Mouse (Mus musculus): ENCODE measurements around the gene Dnah9. TPM values are rescaled to one million over a fixed set of nuclear protein-coding genes. Genes with fewer than 3 reads are reported as not detected.
A peak's percentile ranks its signal among the peaks of the same experiment; 100 is the strongest.

Dnah9 gene
- 3.2 and 3.3 TPM in 2 replicates for polyA plus RNA-seq (2014; fragmentation: Nextera tagmentation; extraction: Ambion mirVana)

DNA sequence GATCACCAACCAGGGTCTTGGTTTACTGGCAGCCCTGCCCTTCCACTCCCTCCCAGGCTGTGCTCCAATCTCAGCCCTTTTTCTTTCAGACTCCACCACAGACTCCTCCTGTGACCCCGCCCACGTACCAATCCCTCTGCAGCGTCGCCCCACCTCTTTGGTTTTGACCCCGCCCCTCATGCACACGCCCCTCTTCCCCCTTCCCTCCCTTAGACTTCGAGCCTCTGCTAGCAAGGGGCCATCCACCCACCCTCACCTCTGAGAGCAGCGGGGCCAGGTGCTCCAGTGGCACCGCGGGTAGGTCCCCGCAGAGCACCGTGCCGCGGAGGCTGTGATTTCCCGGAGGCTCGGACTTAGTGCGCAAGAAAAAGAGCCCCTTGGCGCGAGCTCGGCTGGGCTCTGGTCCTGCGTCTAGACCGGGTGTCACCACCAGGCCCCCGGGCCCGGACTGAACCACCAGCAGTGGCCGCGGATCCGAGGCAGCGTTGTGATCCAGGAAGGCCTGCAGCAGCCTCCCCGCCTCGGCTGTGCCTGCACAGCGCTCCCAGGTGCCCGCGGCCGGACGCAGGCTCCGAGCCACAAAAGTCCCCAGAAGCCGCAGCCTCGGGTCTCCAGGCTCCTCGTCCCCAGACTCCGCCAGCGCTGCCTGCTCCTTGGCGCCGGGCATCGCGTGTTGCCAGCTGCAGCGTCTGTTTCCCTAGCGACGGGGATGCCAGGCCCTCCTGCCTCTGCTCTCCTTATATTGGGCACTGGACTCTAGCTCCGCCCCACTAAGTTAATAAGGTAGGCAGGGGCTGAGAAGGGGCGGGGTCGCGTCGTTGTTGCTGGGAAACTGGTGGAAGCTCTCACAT is at the start of gene Dnah9:
Dnah9 (minus strand) TSS at position 751 of the 851 bp plus-strand sequence.
- WGBS = under 1% methylated on average over 53 of the region's 53 CpGs
- Histone ChIP-seq H3K4me1 (replicated peaks; ENCODE audit: control insufficient read depth, insufficient read depth, low read length) (no peaks in the 10 kb centered on the region), H3K27me3 (ENCODE audit: control insufficient read depth, insufficient read depth, low read length) (no peaks in the 10 kb centered on the region), H3K9me3 (ENCODE audit: control insufficient read depth, low read length) (no peaks in the 10 kb centered on the region), H3K4me3 (replicated peaks; ENCODE audit: low read length) (peak within 1 kb of the TSS; percentile 55), H3K36me3 (replicated peaks; ENCODE audit: control insufficient read depth, insufficient read depth) (no peaks in the 10 kb centered on the region), H3K27ac (peak within 1 kb of the TSS; percentile 73), H3K9ac (peak within 1 kb of the TSS; percentile 69), H3K4me2 (replicated peaks) (peak within 1 kb of the TSS; percentile 78)
- ATAC-seq (ENCODE audit: low FRiP score) (peak; percentile 96), DNase-seq (ENCODE audit: low spot score) (peak; percentile 89)

GRCm38 (mm10) chr11:66188627-66189287 is 20.4 kb upstream of the Dnah9 start:
- Histone ChIP-seq H3K9me3 (ENCODE audit: control insufficient read depth, low read length) (no peaks in the 10 kb centered on the region), H3K4me3 (replicated peaks; ENCODE audit: low read length) (no peak overlapping the region), H3K9ac (no peak overlapping the region), H3K36me3 (replicated peaks; ENCODE audit: control insufficient read depth, insufficient read depth) (no peaks in the 10 kb centered on the region), H3K4me1 (replicated peaks; ENCODE audit: control insufficient read depth, insufficient read depth, low read length) (no peaks in the 10 kb centered on the region), H3K27me3 (ENCODE audit: control insufficient read depth, insufficient read depth, low read length) (no peaks in the 10 kb centered on the region), H3K27ac (no peak overlapping the region), H3K4me2 (replicated peaks) (no peak overlapping the region)
- no peak for ATAC-seq (ENCODE audit: low FRiP score)
- DNase-seq (ENCODE audit: low spot score) = peak; percentile 52
- 87% methylated on average over 3 of the region's 3 CpGs for WGBS

- 65% methylated on average over 2 of the region's 2 CpGs for WGBS
- no peaks in the 10 kb centered on the region for H3K27me3 ChIP-seq (ENCODE audit: control insufficient read depth, insufficient read depth, low read length)
- H3K4me1 ChIP-seq (replicated peaks; ENCODE audit: control insufficient read depth, insufficient read depth, low read length) = no peaks in the 10 kb centered on the region
- no peaks in the 10 kb centered on the region for H3K36me3 ChIP-seq (replicated peaks; ENCODE audit: control insufficient read depth, insufficient read depth)
- no peak overlapping the region for H3K4me2 ChIP-seq (replicated peaks)
- DNase-seq (ENCODE audit: low spot score) (no peak), ATAC-seq (ENCODE audit: low FRiP score) (no peak)
- no peak overlapping the region for H3K9ac ChIP-seq
- H3K4me3 ChIP-seq (replicated peaks; ENCODE audit: low read length) = no peak overlapping the region
- H3K9me3 ChIP-seq (ENCODE audit: control insufficient read depth, low read length) = no peaks in the 10 kb centered on the region
- H3K27ac ChIP-seq = no peak overlapping the region
These were observed 19.8 kb upstream of the Dnah9 start for GRCm38 (mm10) chr11:66188146-66188545.

DNA sequence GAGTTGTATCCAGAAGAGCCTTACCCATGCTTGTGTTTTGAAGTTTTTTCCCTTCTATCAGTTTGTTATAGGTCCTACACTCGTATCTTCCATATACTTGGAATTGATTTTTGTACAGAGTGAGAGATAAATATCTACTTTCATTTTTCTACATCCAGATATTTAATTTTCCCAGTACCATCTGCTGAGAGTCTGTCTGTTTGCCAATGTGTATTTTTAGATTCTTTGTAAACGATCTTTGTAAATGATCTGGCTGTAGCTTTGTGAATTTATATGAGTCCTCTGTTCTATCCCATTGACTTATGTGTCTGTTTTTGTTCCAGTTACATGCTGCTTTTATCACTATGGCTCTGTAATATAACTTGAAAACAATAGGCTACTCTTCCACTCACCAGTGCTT is 9.4 kb upstream of the Dnah9 start:
- Histone ChIP-seq H3K4me1 (replicated peaks; ENCODE audit: control insufficient read depth, insufficient read depth, low read length) (no peaks in the 10 kb centered on the region), H3K27ac (no peak overlapping the region), H3K36me3 (replicated peaks; ENCODE audit: control insufficient read depth, insufficient read depth) (no peaks in the 10 kb centered on the region), H3K4me3 (replicated peaks; ENCODE audit: low read length) (no peak overlapping the region), H3K4me2 (replicated peaks) (no peak overlapping the region), H3K9ac (no peak overlapping the region), H3K9me3 (ENCODE audit: control insufficient read depth, low read length) (peaks cover 15% of the 10 kb centered on the region), H3K27me3 (ENCODE audit: control insufficient read depth, insufficient read depth, low read length) (no peaks in the 10 kb centered on the region)
- ATAC-seq (ENCODE audit: low FRiP score) (no peak), DNase-seq (ENCODE audit: low spot score) (no peak)
- 88% methylated on average over 2 of the region's 2 CpGs for WGBS

DNA sequence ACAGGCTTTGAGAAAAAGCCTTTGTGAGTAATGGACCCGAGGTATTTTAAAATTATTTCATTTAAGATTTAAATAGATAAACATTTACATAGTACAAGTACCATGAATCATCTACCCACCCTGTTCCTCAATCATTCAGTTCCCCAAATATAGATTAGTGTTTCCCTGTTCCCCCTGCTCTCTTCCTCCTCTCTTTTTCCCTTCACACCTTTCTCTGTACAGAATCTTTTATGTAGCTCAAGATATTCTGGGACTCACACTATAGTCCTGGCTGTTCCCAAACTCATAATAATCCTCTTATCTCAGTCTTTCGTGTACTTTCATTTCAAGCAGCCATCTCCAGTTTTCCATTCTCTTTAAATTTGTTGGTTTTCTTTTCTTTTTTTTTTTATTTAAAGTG is 4.3 kb downstream of the Dnah9 start:
- H3K4me1 ChIP-seq (replicated peaks; ENCODE audit: control insufficient read depth, insufficient read depth, low read length) = no peaks in the 10 kb centered on the region
- H3K27ac ChIP-seq = no peak overlapping the region
- no peak for ATAC-seq (ENCODE audit: low FRiP score)
- no peaks in the 10 kb centered on the region for H3K27me3 ChIP-seq (ENCODE audit: control insufficient read depth, insufficient read depth, low read length)
- H3K9me3 ChIP-seq (ENCODE audit: control insufficient read depth, low read length) = no peaks in the 10 kb centered on the region
- no peak overlapping the region for H3K9ac ChIP-seq
- DNase-seq (ENCODE audit: low spot score) = no peak
- 77% methylated on average over 2 of the region's 2 CpGs for WGBS
- H3K36me3 ChIP-seq (replicated peaks; ENCODE audit: control insufficient read depth, insufficient read depth) = no peaks in the 10 kb centered on the region
- H3K4me2 ChIP-seq (replicated peaks) = no peak overlapping the region
- H3K4me3 ChIP-seq (replicated peaks; ENCODE audit: low read length) = no peak overlapping the region

DNA sequence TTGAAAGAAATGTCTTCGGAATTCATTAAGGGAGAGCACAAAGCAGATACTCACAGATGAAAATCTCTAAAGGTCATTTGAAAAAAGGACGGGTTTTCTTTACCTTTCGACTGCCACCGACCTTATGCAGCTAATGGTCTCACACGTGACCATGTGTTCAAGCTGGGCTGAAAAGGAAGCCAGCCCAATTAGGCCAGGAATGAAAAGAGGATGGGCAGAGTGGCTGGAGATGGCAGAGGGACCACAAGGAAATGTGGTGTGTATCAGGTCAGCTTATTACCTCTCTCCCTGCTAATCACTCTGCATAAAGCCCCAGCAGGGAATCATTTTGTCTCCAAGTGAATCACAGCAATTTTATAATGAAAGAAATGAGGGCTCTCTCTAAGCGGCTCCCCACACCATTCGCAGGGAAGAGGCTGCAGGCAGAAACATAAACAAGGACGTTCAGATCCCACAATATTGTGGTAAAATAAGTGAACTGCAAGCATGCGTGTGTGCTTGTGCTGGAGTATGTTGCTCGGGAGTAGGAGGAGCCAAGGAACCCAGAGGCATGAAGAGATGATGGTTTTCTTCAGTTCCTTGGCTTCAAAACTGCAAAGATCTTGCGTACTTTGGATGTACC is 27.6 kb downstream of the Dnah9 start:
- ATAC-seq (ENCODE audit: low FRiP score) (no peak), DNase-seq (ENCODE audit: low spot score) (no peak)
- H3K4me2 ChIP-seq (replicated peaks) = no peak overlapping the region
- no peaks in the 10 kb centered on the region; the same call in 1 of the 2 replicates for H3K4me1 ChIP-seq (replicated peaks; ENCODE audit: control insufficient read depth, insufficient read depth, low read length)
- no peaks in the 10 kb centered on the region for H3K36me3 ChIP-seq (replicated peaks; ENCODE audit: control insufficient read depth, insufficient read depth)
- H3K9ac ChIP-seq = no peak overlapping the region
- no peaks in the 10 kb centered on the region for H3K27me3 ChIP-seq (ENCODE audit: control insufficient read depth, insufficient read depth, low read length)
- peak overlapping the region; percentile 34; the same call in 1 of the 2 replicates for H3K27ac ChIP-seq
- no peak overlapping the region for H3K4me3 ChIP-seq (replicated peaks; ENCODE audit: low read length)
- H3K9me3 ChIP-seq (ENCODE audit: control insufficient read depth, low read length) = no peaks in the 10 kb centered on the region
- WGBS = 48% methylated on average over 11 of the region's 11 CpGs

GRCm38 (mm10) chr11:66134826-66135225 is 33.5 kb downstream of the Dnah9 start:
- Histone ChIP-seq H3K4me3 (replicated peaks; ENCODE audit: low read length) (no peak overlapping the region), H3K9me3 (ENCODE audit: control insufficient read depth, low read length) (no peaks in the 10 kb centered on the region), H3K27me3 (ENCODE audit: control insufficient read depth, insufficient read depth, low read length) (no peaks in the 10 kb centered on the region), H3K36me3 (replicated peaks; ENCODE audit: control insufficient read depth, insufficient read depth) (no peaks in the 10 kb centered on the region), H3K27ac (no peak overlapping the region), H3K9ac (no peak overlapping the region), H3K4me2 (replicated peaks) (no peak overlapping the region), H3K4me1 (replicated peaks; ENCODE audit: control insufficient read depth, insufficient read depth, low read length) (no peaks in the 10 kb centered on the region)
- ATAC-seq (ENCODE audit: low FRiP score) = no peak
- DNase-seq (ENCODE audit: low spot score) = no peak
- 88% methylated on average over 6 of the region's 6 CpGs for WGBS

GRCm38 (mm10) chr11:66126150-66126549 is 42.2 kb downstream of the Dnah9 start:
- Histone ChIP-seq H3K9me3 (ENCODE audit: control insufficient read depth, low read length) (no peaks in the 10 kb centered on the region), H3K4me3 (replicated peaks; ENCODE audit: low read length) (no peak overlapping the region), H3K4me1 (replicated peaks; ENCODE audit: control insufficient read depth, insufficient read depth, low read length) (no peaks in the 10 kb centered on the region), H3K27ac (no peak overlapping the region), H3K4me2 (replicated peaks) (no peak overlapping the region), H3K36me3 (replicated peaks; ENCODE audit: control insufficient read depth, insufficient read depth) (no peaks in the 10 kb centered on the region), H3K27me3 (ENCODE audit: control insufficient read depth, insufficient read depth, low read length) (no peaks in the 10 kb centered on the region; the same call in 1 of the 2 replicates), H3K9ac (no peak overlapping the region)
- DNase-seq (ENCODE audit: low spot score) (no peak), ATAC-seq (ENCODE audit: low FRiP score) (no peak)

DNA sequence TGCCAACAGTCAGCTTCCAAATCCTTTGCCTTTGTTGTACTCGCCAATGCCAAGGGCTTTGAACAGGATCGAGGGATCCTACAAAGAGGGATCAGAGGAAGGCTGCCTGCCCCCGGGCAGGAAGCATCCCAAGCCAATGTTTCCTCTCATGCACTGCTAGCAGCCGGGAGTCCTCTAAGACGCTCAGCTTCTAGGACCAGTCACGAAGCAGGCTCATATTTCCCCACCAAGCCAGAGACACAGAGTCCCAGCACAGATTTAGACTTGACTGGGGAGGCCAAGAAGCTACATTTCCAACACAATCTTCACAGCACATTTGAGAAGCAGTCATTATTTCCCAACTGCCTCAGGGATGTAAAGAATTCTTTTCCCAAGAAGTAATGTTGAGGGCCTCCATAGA is 43.9 kb downstream of the Dnah9 start:
- 75% methylated on average over 6 of the region's 6 CpGs for WGBS
- Histone ChIP-seq H3K4me3 (replicated peaks; ENCODE audit: low read length) (no peak overlapping the region), H3K9me3 (ENCODE audit: control insufficient read depth, low read length) (no peaks in the 10 kb centered on the region), H3K9ac (no peak overlapping the region), H3K27me3 (ENCODE audit: control insufficient read depth, insufficient read depth, low read length) (no peaks in the 10 kb centered on the region; the same call in 1 of the 2 replicates), H3K36me3 (replicated peaks; ENCODE audit: control insufficient read depth, insufficient read depth) (no peaks in the 10 kb centered on the region), H3K27ac (no peak overlapping the region), H3K4me1 (replicated peaks; ENCODE audit: control insufficient read depth, insufficient read depth, low read length) (no peaks in the 10 kb centered on the region), H3K4me2 (replicated peaks) (no peak overlapping the region)
- DNase-seq (ENCODE audit: low spot score) (no peak), ATAC-seq (ENCODE audit: low FRiP score) (no peak)
